Mouse (Mus musculus) skeletal muscle tissue, postnatal 0 days (tissue): ENCODE data around the gene Rtl4. TPM values are rescaled to one million over a fixed set of nuclear protein-coding genes. Genes with fewer than 3 reads are reported as not detected.
A peak's percentile ranks its signal among the peaks of the same experiment; 100 is the strongest.

Source experiments
- microRNA counts: library from miRNA; unstranded; fragments of <30 nt; microRNA quantifications from one replicate; lab custom pipeline; 2015
- microRNA-seq, 2 experiments: library from miRNA; unstranded; fragments of <30 nt; microRNA quantifications; one replicate each; pipeline ENCODE4; 2016
- polyA plus RNA-seq: library from polyadenylated mRNA; unstranded; fragments of >200 nt; fragmentation: Nextera tagmentation; extraction: Ambion mirVana; gene quantifications from 2 replicates; pipeline ENCODE4 v1.2.1, GENCODE M21; 2015

The Rtl4 gene
- 0.22 and 0.31 TPM in 2 replicates for polyA plus RNA-seq

GRCm38 (mm10) chrX:144688207-144689118 lies at the start of gene Rtl4:
Rtl4 (plus strand) TSS chrX:144688907.

DNA sequence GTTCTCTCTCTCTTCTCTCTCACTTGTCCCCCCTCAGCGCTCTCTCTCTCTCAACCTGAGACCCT lies 733 bp upstream of the Rtl4 start, which contains the start of gene Trpc5:
Gene Trpc5, minus strand, starts transcription at position 39 of the 65 bp plus-strand sequence.

MicroRNAs within 50 kb of the gene (microRNA counts, 519-probe panel; counts per million panel counts)
- microRNA mmu-miR-3472 (lab: Ali Mortazavi, UCI), result 296 counts per million, percentile 58 among the panel's probes with 10 or more counts

Small RNA genes lying within 50 kb of the gene (microRNA-seq; reads per million reads assigned to microRNA genes)
- 0 reads per million in 2 experiments for gene Mir3472

Other genes starting within 250 kb of the Rtl4 start
- gene Trpc5os, start 232.3 kb upstream of the Rtl4 start, polyA plus RNA-seq, result not detected in 2 replicates
- gene Trpc5, start 727 bp upstream of the Rtl4 start, polyA plus RNA-seq, result 0.04 and 0.07 TPM in 2 replicates